Mouse (Mus musculus) liver, embryonic 14.5 days (tissue): Measurements from ENCODE around the gene Dop1a.

Experiments
- CTCF ChIP-seq: IDR thresholded peaks from 2 replicates; pipeline ENCODE4 v1.5.1; 2016; ENCODE audit warnings: antibody characterized with exemption, low read depth, control low read depth
- EP300 ChIP-seq: IDR thresholded peaks from 2 replicates; pipeline ENCODE4 v1.6.1; 2016; ENCODE audit warnings: antibody characterized with exemption, low read depth

DNA sequence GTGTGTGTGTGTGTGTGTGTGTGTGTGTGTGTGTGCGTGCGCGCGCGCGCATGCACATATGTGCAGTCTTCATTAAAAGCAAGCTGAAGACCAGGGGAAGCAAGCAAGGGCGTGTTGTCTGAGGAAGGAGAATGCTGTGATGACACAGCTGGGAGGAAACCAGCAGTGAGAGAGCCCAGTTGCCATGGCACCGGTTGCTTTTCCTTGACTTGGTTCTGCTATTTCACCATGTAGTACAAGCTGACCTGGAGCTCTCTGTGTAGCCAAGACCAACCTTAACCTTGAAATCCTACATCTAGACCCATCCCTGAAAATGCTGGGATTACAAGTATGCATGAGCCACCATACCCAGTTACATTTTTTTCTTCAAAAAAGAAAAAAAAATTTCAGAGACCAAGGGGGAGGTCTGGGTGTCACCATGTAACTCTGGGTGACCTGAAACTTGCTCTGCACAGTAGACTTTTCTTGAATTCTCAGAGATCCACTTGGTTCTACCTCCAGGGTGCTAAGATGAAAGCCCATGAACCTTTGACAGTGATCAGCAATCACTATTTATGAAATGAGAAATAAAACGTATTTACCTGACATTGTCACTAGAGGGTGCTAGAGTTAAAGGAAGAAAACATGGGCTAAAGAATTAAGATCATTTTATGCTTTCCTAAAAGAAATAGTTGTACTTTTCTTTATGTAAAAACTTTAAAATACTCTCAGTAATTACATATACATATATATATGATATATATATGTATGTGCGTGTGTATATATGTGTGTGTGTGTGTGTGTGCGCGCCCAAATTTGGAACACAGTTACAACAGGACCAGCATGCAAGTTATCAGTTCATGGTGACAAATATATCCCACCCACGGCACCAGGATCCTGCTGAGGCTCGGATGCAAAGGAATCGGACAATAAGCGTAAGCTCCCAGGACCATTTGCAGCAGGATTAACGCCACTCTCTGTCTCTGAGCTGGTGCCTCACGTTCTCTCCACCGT is 126.0 kb downstream of the Dop1a start:
- TF ChIP-seq CTCF (peak; percentile 42; the same call in 1 of the 2 replicates), EP300 (no peak)
